Mouse (Mus musculus) erythroblast, embryonic 14.5 days (primary cell): ENCODE data around the gene Pdk2.

Experiments used
- GATA1 ChIP-seq: IDR thresholded peaks from 2 replicates; pipeline ENCODE4 v1.6.1; 2012; ENCODE audit warnings: low read length, inconsistent platforms, mixed read lengths
- TAL1 ChIP-seq: IDR thresholded peaks from 3 replicates; pipeline ENCODE4 v1.6.1; 2012; ENCODE audit warnings: low read length, inconsistent platforms, mixed read lengths

DNA sequence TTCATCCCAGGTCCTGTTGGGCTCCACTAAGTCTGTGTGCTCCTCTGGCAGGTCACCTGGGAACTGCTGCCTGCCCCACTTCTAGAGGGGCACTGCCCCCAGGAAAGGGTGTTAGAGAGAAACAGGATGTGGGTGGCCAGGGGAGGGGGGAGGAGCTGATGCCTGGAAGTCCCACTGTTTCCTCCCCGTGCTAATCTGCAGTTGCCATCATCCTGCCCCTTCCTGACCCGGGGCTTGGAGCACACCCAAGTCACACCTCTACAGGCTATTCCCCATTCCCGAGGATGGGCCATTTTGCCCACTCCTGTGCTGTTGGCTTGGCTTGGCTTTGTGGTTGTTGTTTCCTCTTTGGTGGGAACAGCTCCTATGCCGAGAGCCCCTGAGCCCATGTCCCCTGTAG is 40.6 kb downstream of the Pdk2 start:
- TF ChIP-seq GATA1: no peak
- TF ChIP-seq TAL1: no peak
